Mouse (Mus musculus) spleen, embryonic (tissue): ENCODE results near the gene Myb.

ENCODE experiments used
- CTCF ChIA-PET: fragments of 350-600 bp; sonication (Branson Sonifier 250); formaldehyde crosslinking; loops from one replicate; lab custom pipeline; 2022; lab: Charles Lee

Myb gene

GRCm38 (mm10) chr10:21160537-21161358, at the start of gene Myb:
Gene Myb, minus strand, starts transcription at chr10:21160984.
- CTCF ChIA-PET, result no interaction called here

- CTCF ChIA-PET, result no interaction called here
These were observed 46.6 kb upstream of the Myb start for GRCm38 (mm10) chr10:21207378-21207777.

GRCm38 (mm10) chr10:21206232-21206631, 45.4 kb upstream of the Myb start:
- CTCF ChIA-PET, result no interaction called here

GRCm38 (mm10) chr10:21204496-21205085, 43.8 kb upstream of the Myb start:
- CTCF ChIA-PET, result no interaction called here

GRCm38 (mm10) chr10:21203886-21204285, 43.1 kb upstream of the Myb start:
- CTCF ChIA-PET, result no interaction called here

GRCm38 (mm10) chr10:21203461-21203860, 42.7 kb upstream of the Myb start:
- CTCF ChIA-PET, result no interaction called here

- CTCF ChIA-PET, result no interaction called here
These were observed 40.0 kb upstream of the Myb start for GRCm38 (mm10) chr10:21200761-21201160.

- CTCF ChIA-PET, result no interaction called here
These were observed 39.5 kb upstream of the Myb start for GRCm38 (mm10) chr10:21200322-21200721.

- CTCF ChIA-PET, result no interaction called here
These were observed 35.9 kb upstream of the Myb start for GRCm38 (mm10) chr10:21196646-21197116.

GRCm38 (mm10) chr10:21195597-21195996, 34.8 kb upstream of the Myb start:
- CTCF ChIA-PET, result no interaction called here

- CTCF ChIA-PET, result no interaction called here
These were observed 33.2 kb upstream of the Myb start for GRCm38 (mm10) chr10:21193935-21194505.

GRCm38 (mm10) chr10:21193088-21193934, 32.5 kb upstream of the Myb start:
- CTCF ChIA-PET, result no interaction called here

- CTCF ChIA-PET, result no interaction called here
These were observed 31.7 kb upstream of the Myb start for GRCm38 (mm10) chr10:21192436-21192835.

GRCm38 (mm10) chr10:21189756-21190397, 29.1 kb upstream of the Myb start:
- CTCF ChIA-PET, result interaction anchor here (0.7 kb wide), 1 partner anchor 44 kb away, joined by 6 read pairs; no protein-coding TSS in a partner anchor

- CTCF ChIA-PET, result interaction anchor here (0.7 kb wide), 1 partner anchor 45 kb away, joined by 6 read pairs; no protein-coding TSS in a partner anchor
These were observed 28.5 kb upstream of the Myb start for GRCm38 (mm10) chr10:21189275-21189601.

GRCm38 (mm10) chr10:21188564-21189274, 27.9 kb upstream of the Myb start:
- CTCF ChIA-PET, result no interaction called here

GRCm38 (mm10) chr10:21187847-21188246, 27.1 kb upstream of the Myb start:
- CTCF ChIA-PET, result interaction anchor here (0.7 kb wide), 1 partner anchor 123 kb away, joined by 3 read pairs; no protein-coding TSS in a partner anchor

- CTCF ChIA-PET, result no interaction called here
These were observed 25.9 kb upstream of the Myb start for GRCm38 (mm10) chr10:21186733-21187132.

GRCm38 (mm10) chr10:21178711-21179110, 17.9 kb upstream of the Myb start:
- CTCF ChIA-PET, result no interaction called here

GRCm38 (mm10) chr10:21178281-21178680, 17.5 kb upstream of the Myb start:
- CTCF ChIA-PET, result no interaction called here
